7 mouse cellular contexts compared by ENCODE assay signal in genomic region chr12:118299172-118299571, GRCm38 (mm10). TPM values are rescaled to one million over a fixed set of nuclear protein-coding genes. Genes with fewer than 3 reads are reported as not detected.
A peak's percentile ranks its signal among the peaks of the same experiment; 100 is the strongest.
DNase-seq lines count a peak whose midpoint lies in the region; ATAC-seq and TF ChIP-seq lines count a peak whose summit lies in the region.

No protein-coding gene starts in this region.

- peak overlapping the region; percentile 43; the same call in 1 of the 2 replicates for H3K9ac ChIP-seq in liver, adult 2 months (ENCODE audit: low read depth, low read length)
- H3K9ac ChIP-seq in forebrain, embryonic 11.5 days (ENCODE audit: low read length): no peak overlapping the region
- no peak overlapping the region for H3K9ac ChIP-seq in forebrain, postnatal 0 days
- no peak overlapping the region for H3K9ac ChIP-seq in midbrain, embryonic 15.5 days

- H3K9me3 ChIP-seq in forebrain, embryonic 11.5 days (ENCODE audit: control insufficient read depth, low read length): no peaks in the 10 kb centered on the region
- H3K9me3 ChIP-seq in forebrain, postnatal 0 days (ENCODE audit: low read length): no peaks in the 10 kb centered on the region
- no peaks in the 10 kb centered on the region for H3K9me3 ChIP-seq in midbrain, embryonic 15.5 days

- no peaks in the 10 kb centered on the region for H3K79me2 ChIP-seq in liver, adult 2 months (ENCODE audit: control insufficient read depth, insufficient read depth, low read length)

- 0 out of 2 replicates have a peak overlapping the region, but pooled peaks have one; percentile 9 for H3K4me3 ChIP-seq in liver, adult 2 months (ENCODE audit: insufficient read depth, low read depth, low read length)
- H3K4me3 ChIP-seq in forebrain, embryonic 11.5 days (ENCODE audit: low read depth, low read length): no peak overlapping the region
- H3K4me3 ChIP-seq in forebrain, postnatal 0 days (ENCODE audit: low read depth, low read length): no peak overlapping the region
- peak overlapping the region; percentile 97; the same call in 1 of the 2 replicates for H3K4me3 ChIP-seq in midbrain, embryonic 15.5 days

- no peak for TF ChIP-seq POLR2A in liver, adult 2 months (IDR thresholded peaks at IDR 0.05; ENCODE audit: extremely low read depth, insufficient read depth, low read length)

- H3K27me3 ChIP-seq in liver, adult 2 months (ENCODE audit: control insufficient read depth, insufficient read depth, low read length): no peaks in the 10 kb centered on the region
- H3K27me3 ChIP-seq in forebrain, embryonic 11.5 days (ENCODE audit: control insufficient read depth, insufficient read depth, low read length): no peaks in the 10 kb centered on the region
- no peaks in the 10 kb centered on the region for H3K27me3 ChIP-seq in forebrain, postnatal 0 days (ENCODE audit: insufficient read depth, low read length)
- no peaks in the 10 kb centered on the region for H3K27me3 ChIP-seq in midbrain, embryonic 15.5 days (replicated peaks)

- H3K27ac ChIP-seq in liver, adult 2 months (replicated peaks; ENCODE audit: insufficient read depth, low read depth, low read length): peak overlapping the region; percentile 38
- no peak overlapping the region for H3K27ac ChIP-seq in forebrain, embryonic 11.5 days (ENCODE audit: low read depth, low read length)
- no peak overlapping the region for H3K27ac ChIP-seq in forebrain, postnatal 0 days (ENCODE audit: low read depth, low read length)
- no peak overlapping the region for H3K27ac ChIP-seq in midbrain, embryonic 15.5 days

- WGBS in liver, adult 2 months: 32% methylated on average over 9 of the region's 9 CpGs
- 89% methylated on average over 9 of the region's 9 CpGs for WGBS in forebrain, embryonic 11.5 days
- 78% methylated on average over 9 of the region's 9 CpGs for WGBS in forebrain, postnatal 0 days
- 85% methylated on average over 9 of the region's 9 CpGs for WGBS in midbrain, embryonic 15.5 days

- intact Hi-C loops in heart, postnatal 25 days (cut with DNase I): loop anchor here (10.0 kb wide), 1 partner anchor 1894 kb away; the partner anchor contains the start of gene Ncapg2

- DNase-seq in liver, adult 2 months (ENCODE audit: extremely low read depth, low read depth, low spot score): peak; percentile 64
- DNase-seq in liver: no peak
- no peak for DNase-seq in forebrain, embryonic 11.5 days (ENCODE audit: low spot score)
- DNase-seq in forebrain, postnatal 0 days: no peak
- DNase-seq in right cerebral cortex, adult 2 months (ENCODE audit: low spot score in 2 of 2): no peak
- DNase-seq in heart, postnatal 25 days (ENCODE audit: low spot score): no peak

- TF ChIP-seq CTCF in liver, adult 2 months (IDR thresholded peaks at IDR 0.05; ENCODE audit: low read depth, low read length): no peak
- TF ChIP-seq CTCF in forebrain, postnatal 0 days (IDR thresholded peaks at IDR 0.05; ENCODE audit: low read depth): no peak

- peaks cover 6% of the 10 kb centered on the region for H3K4me1 ChIP-seq in liver, adult 2 months (ENCODE audit: control insufficient read depth, insufficient read depth, low read length)
- H3K4me1 ChIP-seq in forebrain, embryonic 11.5 days (replicated peaks; ENCODE audit: control insufficient read depth, insufficient read depth, low read length): peaks cover 8% of the 10 kb centered on the region; the same call in 1 of the 2 replicates
- peaks cover 20% of the 10 kb centered on the region for H3K4me1 ChIP-seq in forebrain, postnatal 0 days (ENCODE audit: insufficient read depth)
- H3K4me1 ChIP-seq in midbrain, embryonic 15.5 days: peaks cover 44% of the 10 kb centered on the region

- no peak for ATAC-seq in forebrain, embryonic 11.5 days (replicated peaks; ENCODE audit: low FRiP score)
- no peak for ATAC-seq in forebrain, postnatal 0 days
- no peak for ATAC-seq in midbrain, embryonic 15.5 days (replicated peaks)

- H3K4me2 ChIP-seq in forebrain, embryonic 11.5 days (ENCODE audit: low read depth, low read length, severe bottlenecking): peak overlapping the region; percentile 26; the same call in 1 of the 2 replicates
- peak overlapping the region; percentile 35 for H3K4me2 ChIP-seq in forebrain, postnatal 0 days (ENCODE audit: low read depth)
- H3K4me2 ChIP-seq in midbrain, embryonic 15.5 days: peak overlapping the region; percentile 46

- H3K36me3 ChIP-seq in liver, adult 2 months (ENCODE audit: control insufficient read depth, insufficient read depth, low read length): no peaks in the 10 kb centered on the region
- H3K36me3 ChIP-seq in forebrain, embryonic 11.5 days (ENCODE audit: control insufficient read depth, insufficient read depth, low read length): no peaks in the 10 kb centered on the region
- H3K36me3 ChIP-seq in forebrain, postnatal 0 days (ENCODE audit: insufficient read depth): 0 out of 2 replicates have a peak, but pooled peaks cover 5% of the 10 kb centered on the region
- H3K36me3 ChIP-seq in midbrain, embryonic 15.5 days (replicated peaks): no peaks in the 10 kb centered on the region

RNA-seq across cellular contexts. Expression of gene Sp4, which starts 2.1 kb away (rescaled TPM):
- total RNA-seq in liver, adult 2 months (2014; rRNA removed): 7.9 and 9.3 TPM in 2 replicates
- polyA plus RNA-seq in liver, adult 2 months (2012; rRNA removed): 1.6 and 1.9 TPM in 2 replicates
- 24.6 and 26.2 TPM in 2 replicates for polyA plus RNA-seq in forebrain, embryonic 11.5 days (2014; fragmentation: Nextera tagmentation; extraction: Ambion mirVana)
- total RNA-seq in forebrain, postnatal 0 days (2014; rRNA removed): 48.6 and 59.0 TPM in 2 replicates
- 13.5 and 18.1 TPM in 2 replicates for polyA plus RNA-seq in forebrain, postnatal 0 days (2015; fragmentation: Nextera tagmentation; extraction: Ambion mirVana)
- polyA plus RNA-seq in midbrain, embryonic 15.5 days (2015; fragmentation: Nextera tagmentation; extraction: Ambion mirVana): 24.7 and 25.6 TPM in 2 replicates
- total RNA-seq in heart, postnatal 25 days (2021): 10 to 100 TPM in 1 of 2 experiments, 1 to 10 TPM in 1; 8.2 to 10.9 TPM

Comparison
In these comparisons a context has a peak if more than half of its experiments do, and no peak if none do; other contexts are left out.
1. H3K4me3 ChIP-seq: peak in liver, adult 2 months (single experiment) and midbrain, embryonic 15.5 days (single experiment); none in forebrain, embryonic 11.5 days (single experiment) and forebrain, postnatal 0 days (single experiment).
2. Peak in every context shown above with its lines, with median percentiles within 50 percentile points of each other: H3K4me2 ChIP-seq.